Mouse (Mus musculus) CH12.LX (cell line): Measurements from ENCODE around the gene Rcor2. TPM values are rescaled to one million over a fixed set of nuclear protein-coding genes. Genes with fewer than 3 reads are reported as not detected.

Experiments
- DNase-seq: peaks from one replicate; pipeline ENCODE4 v3.0.0-alpha.2; 2013; ENCODE audit errors: extremely low read depth
- H3K27ac ChIP-seq: 2 replicates; pipeline ENCODE4 v1.5.1; 2012; ENCODE audit warnings: low read depth, mild to moderate bottlenecking, control low read depth, moderate library complexity; ENCODE audit not compliant: insufficient read depth
- H3K27me3 ChIP-seq: replicated peaks from 2 replicates; pipeline ENCODE3; 2012; ENCODE audit warnings: inconsistent platforms
- H3K36me3 ChIP-seq, 2 experiments: replicated peaks in 1 of 2; 2 replicates each; pipeline versions ENCODE3 to v1.6.1; 2012; ENCODE audit warnings: inconsistent platforms in 1 of 2, low read length in 1 of 2, mild to moderate bottlenecking in 1 of 2, mixed read lengths in 1 of 2, moderate library complexity in 1 of 2; ENCODE audit not compliant: control insufficient read depth in 1 of 2, insufficient read depth in 1 of 2
- H3K4me1 ChIP-seq, 2 experiments: 2 replicates each; pipeline ENCODE4 v1.6.1; 2012; ENCODE audit warnings: inconsistent platforms in 1 of 2, moderate library complexity in 1 of 2; ENCODE audit not compliant: insufficient read depth in 2 of 2, control insufficient read depth in 1 of 2
- H3K4me2 ChIP-seq: 2 replicates; pipeline ENCODE4 v1.6.1; 2012; ENCODE audit warnings: low read depth, mild to moderate bottlenecking, control low read depth; ENCODE audit not compliant: poor library complexity, insufficient read depth, severe bottlenecking
- H3K4me3 ChIP-seq, 3 experiments: fragments of 150-350 bp in 1 of 3; sonication (generic) in 1 of 3; replicated peaks in 1 of 3; 2 replicates each; pipeline versions ENCODE3 to v1.5.1; 2011 to 2012; ENCODE audit warnings: low read depth in 2 of 3, low read length in 2 of 3, mild to moderate bottlenecking in 2 of 3, moderate library complexity in 2 of 3, control low read depth in 1 of 3, improper control_type of control experiment in 1 of 3, inconsistent platforms in 1 of 3, mixed read lengths in 1 of 3; ENCODE audit not compliant: poor library complexity in 1 of 3
- H3K79me2 ChIP-seq: replicated peaks from 2 replicates; pipeline ENCODE4 v1.6.1; 2012; ENCODE audit warnings: mild to moderate bottlenecking, moderate library complexity; ENCODE audit not compliant: control insufficient read depth, poor library complexity, insufficient read depth, severe bottlenecking; ENCODE audit errors: extremely low read depth
- H3K9ac ChIP-seq: 2 replicates; pipeline ENCODE4 v1.6.1; 2012; ENCODE audit warnings: low read depth, mild to moderate bottlenecking, control low read depth, moderate library complexity; ENCODE audit not compliant: insufficient read depth
- H3K9me3 ChIP-seq: replicated peaks from 2 replicates; pipeline ENCODE3; 2012; ENCODE audit warnings: low read length, inconsistent platforms, mixed read lengths
- BHLHE40 ChIP-seq: IDR thresholded peaks from 2 replicates; pipeline ENCODE4 v1.6.1; 2011; ENCODE audit warnings: mild to moderate bottlenecking, low read depth, low read length, improper control_type of control experiment
- CHD1 ChIP-seq: IDR thresholded peaks from 2 replicates; pipeline ENCODE4 v1.6.1; 2012; ENCODE audit warnings: low read depth, low read length, improper control_type of control experiment, inconsistent platforms
- CHD2 ChIP-seq: IDR thresholded peaks from 2 replicates; pipeline ENCODE4 v1.6.1; 2011; ENCODE audit warnings: low read length, improper control_type of control experiment
- CTCF ChIP-seq, 2 experiments: IDR thresholded peaks in 1 of 2; conservative IDR thresholded peaks in 1 of 2; 2 replicates each; pipeline ENCODE4 v1.5.1; 2011 to 2012; ENCODE audit warnings: low read depth in 2 of 2, low read length in 2 of 2, improper control_type of control experiment in 1 of 2, inconsistent platforms in 1 of 2, mild to moderate bottlenecking in 1 of 2, moderate library complexity in 1 of 2
- E2F4 ChIP-seq: IDR thresholded peaks from 2 replicates; pipeline ENCODE4 v1.6.1; 2011; ENCODE audit warnings: low read depth, low read length, improper control_type of control experiment; ENCODE audit not compliant: insufficient replicate concordance
- ELF1 ChIP-seq: IDR thresholded peaks from 2 replicates; pipeline ENCODE4 v1.6.1; 2014; ENCODE audit warnings: low read depth, mild to moderate bottlenecking, inconsistent platforms, low read length, improper control_type of control experiment
- EP300 ChIP-seq: IDR thresholded peaks from 2 replicates; pipeline ENCODE4 v1.6.1; 2011; ENCODE audit warnings: low read length, improper control_type of control experiment
- GABPA ChIP-seq: IDR thresholded peaks from 2 replicates; pipeline ENCODE4 v1.6.1; 2012; ENCODE audit warnings: low read depth, low read length, improper control_type of control experiment, inconsistent platforms; ENCODE audit not compliant: insufficient replicate concordance
- HCFC1 ChIP-seq: IDR thresholded peaks from 2 replicates; pipeline ENCODE4 v1.6.1; 2012; ENCODE audit warnings: low read depth, mild to moderate bottlenecking, inconsistent platforms, low read length, improper control_type of control experiment
- IRF4 ChIP-seq: IDR thresholded peaks from 2 replicates; pipeline ENCODE4 v1.6.1; 2014; ENCODE audit warnings: low read depth, mild to moderate bottlenecking, inconsistent platforms, low read length, improper control_type of control experiment
- KAT2A ChIP-seq: IDR thresholded peaks from 2 replicates; pipeline ENCODE4 v1.6.1; 2012; ENCODE audit warnings: low read length, improper control_type of control experiment, inconsistent platforms; ENCODE audit not compliant: insufficient replicate concordance
- MAFK ChIP-seq: IDR thresholded peaks from 2 replicates; pipeline ENCODE4 v1.6.1; 2011; ENCODE audit warnings: low read length, improper control_type of control experiment; ENCODE audit not compliant: insufficient replicate concordance
- MAX ChIP-seq: IDR thresholded peaks from 2 replicates; pipeline ENCODE4 v1.6.1; 2011; ENCODE audit warnings: low read length, improper control_type of control experiment
- MAZ ChIP-seq: IDR thresholded peaks from 2 replicates; pipeline ENCODE4 v1.6.1; 2012; ENCODE audit warnings: low read depth, mild to moderate bottlenecking, inconsistent platforms, low read length, improper control_type of control experiment, moderate library complexity
- MEF2A ChIP-seq: IDR thresholded peaks from 2 replicates; pipeline ENCODE4 v1.6.1; 2014; ENCODE audit warnings: low read depth, mild to moderate bottlenecking, inconsistent platforms, low read length, improper control_type of control experiment, borderline replicate concordance
- MYC ChIP-seq: IDR thresholded peaks from 2 replicates; pipeline ENCODE4 v1.6.1; 2011; ENCODE audit warnings: low read depth, mild to moderate bottlenecking, improper control_type of control experiment, low read length
- NELFE ChIP-seq: IDR thresholded peaks from 2 replicates; pipeline ENCODE4 v1.6.1; 2011; ENCODE audit warnings: low read depth, low read length, improper control_type of control experiment
- NRF1 ChIP-seq: IDR thresholded peaks from 2 replicates; pipeline ENCODE4 v1.6.1; 2014; ENCODE audit warnings: low read depth, mild to moderate bottlenecking, inconsistent platforms, low read length, improper control_type of control experiment, moderate library complexity
- PAX5 ChIP-seq: IDR thresholded peaks from 2 replicates; pipeline ENCODE4 v1.6.1; 2012; ENCODE audit warnings: low read length, inconsistent platforms, mixed read lengths
- POLR2A ChIP-seq: IDR thresholded peaks from 2 replicates; pipeline ENCODE4 v1.6.1; 2011; ENCODE audit warnings: low read depth, mild to moderate bottlenecking, improper control_type of control experiment, low read length
- RAD21 ChIP-seq: IDR thresholded peaks from 2 replicates; pipeline ENCODE4 v1.6.1; 2011; ENCODE audit warnings: low read depth, mild to moderate bottlenecking, low read length, improper control_type of control experiment, moderate library complexity
- SMC3 ChIP-seq: IDR thresholded peaks from 2 replicates; pipeline ENCODE4 v1.6.1; 2011; ENCODE audit warnings: low read depth, low read length, improper control_type of control experiment
- TBP ChIP-seq: conservative IDR thresholded peaks from 2 replicates; pipeline ENCODE4 v1.6.1; 2011; ENCODE audit warnings: low read depth, low read length, improper control_type of control experiment
- TCF12 ChIP-seq: IDR thresholded peaks from 2 replicates; pipeline ENCODE4 v1.6.1; 2014; ENCODE audit warnings: low read depth, mild to moderate bottlenecking, inconsistent platforms, low read length, improper control_type of control experiment
- UBTF ChIP-seq: IDR thresholded peaks from 2 replicates; pipeline ENCODE4 v1.6.1; 2012; ENCODE audit warnings: low read depth, mild to moderate bottlenecking, inconsistent platforms, low read length, improper control_type of control experiment, moderate library complexity
- USF1 ChIP-seq: IDR thresholded peaks from 2 replicates; pipeline ENCODE4 v1.6.1; 2014; ENCODE audit warnings: low read depth, mild to moderate bottlenecking, inconsistent platforms, low read length, improper control_type of control experiment
- ZKSCAN1 ChIP-seq: IDR thresholded peaks from 2 replicates; pipeline ENCODE4 v1.6.1; 2012; ENCODE audit warnings: low read depth, inconsistent platforms, low read length, improper control_type of control experiment, borderline replicate concordance
- ZMIZ1 ChIP-seq: IDR thresholded peaks from 2 replicates; pipeline ENCODE4 v1.6.1; 2012; ENCODE audit warnings: low read depth, mild to moderate bottlenecking, inconsistent platforms, low read length, improper control_type of control experiment
- ZNF384 ChIP-seq: IDR thresholded peaks from 2 replicates; pipeline ENCODE4 v1.6.1; 2012; ENCODE audit warnings: low read depth, low read length, improper control_type of control experiment, inconsistent platforms
- dilution Hi-C: fragments of 300-500 bp; cut with MboI; formaldehyde crosslinking; loops from 2 replicates; pipeline ENCODE4 v1.14.3; 2020; ENCODE audit warnings: low sequenced_read_pairs; ENCODE audit not compliant: extremely low pct_unique_long_range_greater_than_20kb, extremely low pct_ligation_motif_present
- in situ Hi-C: fragments of 300-500 bp; cut with MboI; formaldehyde crosslinking; loops from 3 replicates; pipeline ENCODE4 v1.14.3; 2019; ENCODE audit warnings: low sequenced_read_pairs, low pct_ligation_motif_present, low pct_unique_long_range_greater_than_20kb, mixed read lengths
- polyA plus RNA-seq: library from polyadenylated mRNA; unstranded; fragments of >175 nt; gene quantifications from 2 replicates; pipeline ENCODE4 v1.2.1, GENCODE M21; 2012; ENCODE audit warnings: low read depth; ENCODE audit not compliant: insufficient read length
- total RNA-seq, 2 experiments: library from RNA; depleted of rRNA; stranded (reverse); fragments of 300-350 nt in 1 of 2; fragments of >200 nt in 1 of 2; gene quantifications; 2 replicates each; pipeline ENCODE4 v1.2.3; 2012 to 2014

Gene Rcor2
- total and polyA plus RNA-seq, 3 experiments = 9.2 to 28.2 (median 12.0) TPM

- no peak overlapping the region for H3K9ac ChIP-seq
- H3K27me3 ChIP-seq = no peaks in the 10 kb centered on the region
- no peak overlapping the region for H3K4me2 ChIP-seq
- in situ Hi-C loops = loop anchor here (5.0 kb wide), 1 partner anchor 81 kb away; no protein-coding TSS in a partner anchor
- TF ChIP-seq POLR2A = no peak
- no peak for TF ChIP-seq SMC3
- TF ChIP-seq MAFK = no peak
- no peak for TF ChIP-seq MAX
- no peak for TF ChIP-seq TBP
- TF ChIP-seq ZKSCAN1 = no peak
- TF ChIP-seq TCF12 = no peak
- no peak for TF ChIP-seq HCFC1
- no peak for TF ChIP-seq CTCF (conservative IDR thresholded peaks at IDR 0.05 in 1 of 2, IDR thresholded peaks at IDR 0.05 in 1 of 2; ENCODE audit: low read depth in 2 of 2, low read length in 2 of 2)
- TF ChIP-seq IRF4 = no peak
- TF ChIP-seq ZNF384 = no peak
- no peak for TF ChIP-seq CHD1
- TF ChIP-seq E2F4 = no peak
- TF ChIP-seq NELFE = no peak
- TF ChIP-seq GABPA = no peak
- TF ChIP-seq USF1 = no peak
- TF ChIP-seq MEF2A = no peak
- no peak for TF ChIP-seq RAD21
- no peak for TF ChIP-seq PAX5
- no peak overlapping the region for H3K27ac ChIP-seq
- H3K36me3 ChIP-seq = peaks cover 2 to 15% of the 10 kb centered on the region in 2 experiments
- no peak overlapping the region for H3K4me3 ChIP-seq
- H3K79me2 ChIP-seq = no peaks in the 10 kb centered on the region
- peaks cover 8% of the 10 kb centered on the region for H3K9me3 ChIP-seq
- DNase-seq = no peak
- dilution Hi-C loops = no loop called here
- peaks cover 14 to 50% of the 10 kb centered on the region in 2 experiments for H3K4me1 ChIP-seq
Observed at GRCm38 (mm10) chr19:7266421-7266831, 699 bp upstream of the Rcor2 start.

- H3K27me3 ChIP-seq = no peaks in the 10 kb centered on the region
- peak overlapping the region; percentile 39 for H3K27ac ChIP-seq
- no peaks in the 10 kb centered on the region for H3K9me3 ChIP-seq
- H3K79me2 ChIP-seq = no peaks in the 10 kb centered on the region
- DNase-seq = peak; percentile 83
- peak overlapping the region; percentile 30 for H3K9ac ChIP-seq
- peak overlapping the region; percentile 61 to 79 (median 73) for H3K4me3 ChIP-seq
- peak overlapping the region; percentile 80 for H3K4me2 ChIP-seq
- peaks cover 4 to 31% of the 10 kb centered on the region in 2 experiments for H3K36me3 ChIP-seq
- H3K4me1 ChIP-seq = peaks cover 14 to 50% of the 10 kb centered on the region in 2 experiments
- in situ Hi-C loops (loop anchor here (5.0 kb wide), 1 partner anchor 79 kb away; no protein-coding TSS in a partner anchor), dilution Hi-C loops (no loop called here)
- TF ChIP-seq MAZ = 0 out of 2 replicates have a peak, but pooled peaks have one; percentile 47
- peak; percentile 74 for TF ChIP-seq NELFE
- TF ChIP-seq NRF1 = peak; percentile 57
- TF ChIP-seq ELF1 = peak; percentile 42
- TF ChIP-seq KAT2A = peak; percentile 65; the same call in 1 of the 2 replicates
- TF ChIP-seq POLR2A = peak; percentile 71
- no peak for TF ChIP-seq ZNF384
- TF ChIP-seq CHD2 = peak; percentile 67; the same call in 1 of the 2 replicates
- TF ChIP-seq SMC3 = no peak
- TF ChIP-seq BHLHE40 = no peak
- peak; percentile 84 for TF ChIP-seq TCF12
- peak; percentile 75 for TF ChIP-seq UBTF
- no peak for TF ChIP-seq TBP
- no peak for TF ChIP-seq EP300
- TF ChIP-seq ZMIZ1 = peak; percentile 40; the same call in 1 of the 2 replicates
- TF ChIP-seq CTCF (conservative IDR thresholded peaks at IDR 0.05 in 1 of 2, IDR thresholded peaks at IDR 0.05 in 1 of 2; ENCODE audit: low read depth in 2 of 2, low read length in 2 of 2) = no peak
- no peak for TF ChIP-seq MYC
- TF ChIP-seq IRF4 = peak; percentile 18; the same call in 1 of the 2 replicates
- TF ChIP-seq CHD1 = no peak
Observed at GRCm38 (mm10) chr19:7267781-7268721, 926 bp downstream of the Rcor2 start.
